Mouse (Mus musculus) C2C12 (cell line): Measurements from ENCODE around the gene Pigx.

Source experiments
- CTCF ChIP-seq: IDR thresholded peaks from one replicate; pipeline ENCODE4 v1.5.1; 2011; ENCODE audit not compliant: control insufficient read depth, insufficient read depth, insufficient read length
- MAX ChIP-seq: IDR thresholded peaks from one replicate; pipeline ENCODE4 v1.6.1; 2011; ENCODE audit warnings: mild to moderate bottlenecking, control low read depth

DNA sequence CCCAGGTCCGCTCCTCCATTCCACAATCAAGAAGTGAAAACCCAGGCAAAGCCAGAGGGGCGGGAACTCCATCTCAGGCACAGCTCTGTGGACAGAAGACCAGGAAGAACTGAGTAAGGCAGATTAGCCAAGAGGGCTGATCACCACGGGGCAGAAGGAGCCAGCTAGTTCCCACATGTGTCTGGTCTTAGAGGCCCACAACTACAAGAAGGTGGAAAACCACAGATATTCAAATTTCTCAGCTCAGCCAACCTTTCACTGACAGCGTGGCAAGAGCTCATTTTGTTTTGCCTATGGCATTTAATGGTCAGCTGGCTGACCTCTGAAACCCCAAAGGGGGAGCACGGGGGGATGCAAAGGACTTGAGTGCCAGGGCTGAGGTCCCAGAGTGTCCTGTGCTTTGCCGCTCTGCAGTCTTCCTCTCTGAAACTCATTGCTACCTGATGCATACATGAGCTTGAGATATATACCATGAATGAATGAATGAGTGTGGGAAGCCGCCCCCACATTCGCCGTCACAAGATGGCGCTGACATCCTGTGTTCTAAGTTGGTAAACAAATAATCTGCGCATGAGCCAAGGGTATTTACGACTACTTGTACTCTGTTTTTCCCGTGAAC is 48.2 kb upstream of the Pigx start:
- TF ChIP-seq CTCF (no peak), MAX (no peak)
